Mouse (Mus musculus): ENCODE measurements around the gene Rfc4.

DNA sequence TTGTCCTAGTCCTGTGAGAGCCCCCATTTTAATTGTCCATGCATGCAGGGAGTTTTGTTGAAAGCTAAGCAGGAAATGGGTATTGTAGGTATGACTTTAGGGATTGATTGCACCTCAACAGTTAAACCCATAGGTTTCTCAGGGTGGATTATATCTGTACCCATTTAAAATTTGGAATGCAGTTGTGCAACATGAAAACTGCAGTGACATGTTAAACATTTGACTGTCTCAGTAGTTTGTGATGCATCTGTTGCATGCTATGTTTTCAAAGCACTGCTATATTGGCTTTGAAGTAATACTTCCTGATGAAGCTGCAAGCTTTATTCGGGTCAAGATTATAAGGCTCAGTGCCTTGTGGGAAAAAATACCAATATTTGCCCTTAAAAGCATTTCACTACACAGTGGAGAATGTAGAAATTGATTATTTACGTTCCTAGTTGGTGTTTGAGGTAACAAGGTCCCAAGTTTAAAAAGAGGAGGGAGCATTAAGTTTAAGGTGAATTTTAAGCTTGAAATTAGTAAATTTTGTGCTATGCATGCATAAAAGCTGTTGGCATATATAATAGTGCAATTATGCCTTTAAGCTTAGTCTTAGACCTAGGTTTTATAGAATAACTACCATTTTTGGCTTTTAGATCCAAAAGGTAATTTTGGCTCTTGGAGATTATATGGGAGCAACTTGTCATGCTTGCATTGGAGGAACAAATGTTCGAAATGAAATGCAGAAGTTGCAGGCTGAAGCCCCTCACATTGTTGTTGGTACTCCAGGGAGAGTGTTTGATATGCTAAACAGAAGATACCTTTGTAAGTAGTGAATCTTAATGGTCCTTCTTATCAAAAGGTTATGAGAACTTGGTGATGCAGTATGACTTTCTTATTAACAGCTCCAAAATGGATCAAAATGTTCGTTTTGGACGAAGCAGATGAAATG is 17.9 kb downstream of the Rfc4 start:
- TF ChIP-seq CTCF (IDR thresholded peaks at IDR 0.05): no peak
- no peak for TF ChIP-seq EP300 (IDR thresholded peaks at IDR 0.05)

Measured in lung, postnatal 0 days (tissue).